Mouse (Mus musculus) erythroblast, embryonic 14.5 days (primary cell): ENCODE measurements around the gene Ficd.

Experiments used
- GATA1 ChIP-seq: IDR thresholded peaks from 2 replicates; pipeline ENCODE4 v1.6.1; 2012; ENCODE audit warnings: low read length, inconsistent platforms, mixed read lengths
- TAL1 ChIP-seq: IDR thresholded peaks from 3 replicates; pipeline ENCODE4 v1.6.1; 2012; ENCODE audit warnings: low read length, inconsistent platforms, mixed read lengths

- no peak for TF ChIP-seq GATA1
- no peak for TF ChIP-seq TAL1
Measured at GRCm38 (mm10) chr5:113703803-113704585, 31.6 kb upstream of the Ficd start.
